Mouse (Mus musculus): Measurements from ENCODE around the gene Olfr1037. TPM values are rescaled to one million over a fixed set of nuclear protein-coding genes. Genes with fewer than 3 reads are reported as not detected.
"Not testable (repeated sequence)": the region's sequence is repeated elsewhere in the genome, so short reads cannot be mapped to it uniquely, and the experiment has no call there.

The Olfr1037 gene
- polyA plus RNA-seq (2012), result not detected in 2 replicates

- TF ChIP-seq GATA1 (IDR thresholded peaks at IDR 0.05; ENCODE audit: low read length), result no peak
- TF ChIP-seq TAL1 (IDR thresholded peaks at IDR 0.05; ENCODE audit: low read length), result no peak
- Histone ChIP-seq H3K9me3 (ENCODE audit: control insufficient read depth, low read length) (0 out of 2 replicates have a peak, but pooled peaks cover 5% of the 10 kb centered on the region), H3K27me3 (ENCODE audit: control insufficient read depth) (no peaks in the 10 kb centered on the region), H3K36me3 (ENCODE audit: control insufficient read depth) (no peaks in the 10 kb centered on the region), H3K4me1 (ENCODE audit: control insufficient read depth) (no peaks in the 10 kb centered on the region), H3K4me3 (replicated peaks) (no peak within 1 kb of the TSS)
These were observed at the start of gene Olfr1037 for GRCm38 (mm10) chr2:86087285-86087684. Gene Olfr1037 (minus strand): TSS chr2:86087385.

DNA sequence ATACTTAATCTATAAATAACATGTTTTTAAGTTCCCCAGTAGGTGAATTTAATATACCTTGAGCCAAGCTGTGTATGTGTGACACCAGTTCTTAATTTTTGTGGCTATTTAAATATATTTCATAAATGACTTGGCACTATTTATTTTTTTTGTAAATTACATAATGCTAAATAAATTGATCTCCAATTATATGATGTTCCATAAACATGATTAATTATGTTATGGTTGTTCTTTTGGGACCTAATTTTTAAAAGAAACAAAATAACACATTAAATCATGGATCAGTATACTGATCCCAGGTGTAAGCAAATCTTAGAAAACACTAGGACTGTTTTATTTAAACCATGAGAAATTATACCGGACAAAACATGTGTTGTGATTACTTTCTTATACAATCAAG is 48.6 kb upstream of the Olfr1037 start, which contains the start of gene Olfr1039:
Gene Olfr1039 (minus strand): TSS at position 101 of the 400 bp plus-strand sequence.
- H3K36me3 ChIP-seq (ENCODE audit: control insufficient read depth), result no peaks in the 10 kb centered on the region
- no peak for TF ChIP-seq TAL1 (IDR thresholded peaks at IDR 0.05; ENCODE audit: low read length)
- TF ChIP-seq GATA1 (IDR thresholded peaks at IDR 0.05; ENCODE audit: low read length), result no peak
- no peaks in the 10 kb centered on the region for H3K4me1 ChIP-seq (ENCODE audit: control insufficient read depth)
- H3K4me3 ChIP-seq (replicated peaks), result no peak within 1 kb of the TSS
- no peaks in the 10 kb centered on the region for H3K9me3 ChIP-seq (ENCODE audit: control insufficient read depth, low read length)
- no peaks in the 10 kb centered on the region for H3K27me3 ChIP-seq (ENCODE audit: control insufficient read depth)

DNA sequence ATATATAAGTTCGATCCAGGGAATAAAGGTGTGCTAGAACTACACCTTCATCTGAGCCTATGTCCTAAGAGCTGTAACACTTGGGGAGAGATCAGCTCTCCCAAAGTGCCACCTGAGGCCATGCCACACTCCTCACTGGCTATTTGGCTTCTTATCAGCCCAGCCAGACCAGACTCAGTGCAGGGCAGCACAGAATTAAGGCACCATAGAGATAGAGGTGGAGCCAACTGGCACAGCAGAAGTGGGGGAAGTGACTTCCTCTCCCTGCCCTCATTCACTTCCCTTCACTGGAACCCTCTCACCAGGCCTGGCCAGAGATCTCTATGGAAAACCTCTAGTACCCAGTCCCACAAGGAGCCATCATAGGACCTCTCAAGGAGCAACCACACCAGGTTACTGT is 6.7 kb downstream of the Olfr1037 start:
- H3K9me3 ChIP-seq (ENCODE audit: control insufficient read depth, low read length); H3K4me1 ChIP-seq (ENCODE audit: control insufficient read depth); H3K27me3 ChIP-seq (ENCODE audit: control insufficient read depth); H3K4me3 ChIP-seq (replicated peaks); H3K36me3 ChIP-seq (ENCODE audit: control insufficient read depth): not testable (repeated sequence)

GRCm38 (mm10) chr2:86073692-86074091 is 13.5 kb downstream of the Olfr1037 start, which contains the start of gene Olfr1036:
Gene Olfr1036 (plus strand): TSS chr2:86073992.
- H3K27me3 ChIP-seq (ENCODE audit: control insufficient read depth), result not testable (repeated sequence)

DNA sequence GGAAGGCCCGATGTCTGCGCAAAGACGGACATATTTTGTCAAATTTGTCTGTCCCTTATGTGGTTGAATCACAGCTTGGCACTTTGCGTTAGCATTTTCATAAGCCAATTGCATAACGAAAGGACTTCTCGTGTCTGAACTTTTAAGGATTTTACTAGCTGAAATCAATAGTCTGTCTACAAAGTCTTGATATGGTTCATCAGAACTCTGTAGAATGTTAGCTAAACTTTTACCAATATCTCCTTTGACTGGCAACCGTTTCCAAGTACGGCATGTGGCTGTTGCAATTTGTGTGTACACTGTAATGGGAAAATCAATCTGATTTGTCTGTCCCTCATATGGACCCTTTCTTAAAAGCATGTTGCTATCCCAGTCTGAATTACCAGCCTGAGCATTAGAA is 17.0 kb downstream of the Olfr1037 start:
- TF ChIP-seq TAL1 (IDR thresholded peaks at IDR 0.05; ENCODE audit: low read length), result no peak
- no peak for TF ChIP-seq GATA1 (IDR thresholded peaks at IDR 0.05; ENCODE audit: low read length)
- Histone ChIP-seq H3K9me3 (ENCODE audit: control insufficient read depth, low read length) (0 out of 2 replicates have a peak, but pooled peaks cover 2% of the 10 kb centered on the region), H3K4me3 (replicated peaks) (no peak overlapping the region), H3K4me1 (ENCODE audit: control insufficient read depth) (no peaks in the 10 kb centered on the region), H3K27me3 (ENCODE audit: control insufficient read depth) (no peaks in the 10 kb centered on the region), H3K36me3 (ENCODE audit: control insufficient read depth) (no peaks in the 10 kb centered on the region)

More at GRCm38 (mm10) chr2:86073692-86074091, 13.5 kb downstream of the Olfr1037 start, which contains the start of gene Olfr1036:
- not testable (repeated sequence) for H3K36me3 ChIP-seq (ENCODE audit: control insufficient read depth); H3K4me1 ChIP-seq (ENCODE audit: control insufficient read depth); H3K9me3 ChIP-seq (ENCODE audit: control insufficient read depth, low read length); H3K4me3 ChIP-seq (replicated peaks)

DNA sequence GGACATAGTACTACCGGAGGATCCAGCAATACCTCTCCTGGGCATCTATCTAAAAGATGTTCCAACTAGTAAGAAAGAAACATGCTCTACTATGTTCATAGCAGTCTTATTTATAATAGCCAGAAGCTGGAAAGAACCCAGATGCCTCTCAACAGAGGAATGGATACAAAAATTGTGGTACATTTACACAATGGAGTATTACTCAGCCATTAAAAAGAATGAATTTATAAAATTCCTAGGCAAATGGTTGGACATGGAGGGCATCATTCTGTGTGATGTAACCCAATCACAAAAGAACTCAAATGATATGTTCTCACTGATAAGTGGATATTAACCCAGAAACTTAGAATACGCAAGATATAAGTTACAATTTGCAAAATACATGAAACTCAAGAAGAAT is 23.4 kb downstream of the Olfr1037 start:
- H3K9me3 ChIP-seq (ENCODE audit: control insufficient read depth, low read length); H3K36me3 ChIP-seq (ENCODE audit: control insufficient read depth); H3K4me3 ChIP-seq (replicated peaks); H3K27me3 ChIP-seq (ENCODE audit: control insufficient read depth); H3K4me1 ChIP-seq (ENCODE audit: control insufficient read depth): not testable (repeated sequence)

DNA sequence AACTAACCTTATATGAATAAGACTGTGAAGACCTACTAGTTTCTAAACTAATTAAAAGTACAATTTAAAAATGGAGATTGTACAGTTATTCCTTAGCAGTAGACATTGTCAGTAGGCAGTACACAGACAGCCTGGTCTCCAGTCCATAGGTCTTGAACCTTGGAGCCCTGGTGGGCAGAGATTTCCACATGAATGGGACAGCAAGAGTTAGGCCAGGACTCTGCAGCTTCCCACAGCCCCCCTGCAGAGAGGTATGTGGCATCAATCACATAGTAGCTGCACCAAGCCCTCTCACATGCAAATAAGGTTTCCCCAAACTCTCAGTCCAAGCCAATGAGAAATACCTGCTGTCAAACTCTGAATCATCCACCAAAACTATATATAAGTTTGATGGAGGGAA is 36.4 kb downstream of the Olfr1037 start:
- H3K9me3 ChIP-seq (ENCODE audit: control insufficient read depth, low read length); H3K4me1 ChIP-seq (ENCODE audit: control insufficient read depth); H3K36me3 ChIP-seq (ENCODE audit: control insufficient read depth); H3K27me3 ChIP-seq (ENCODE audit: control insufficient read depth); H3K4me3 ChIP-seq (replicated peaks): not testable (repeated sequence)

GRCm38 (mm10) chr2:86045561-86045960 is 41.6 kb downstream of the Olfr1037 start, which contains the start of gene Olfr1034:
Gene Olfr1034 (plus strand): TSS chr2:86045861.
- TF ChIP-seq TAL1 (IDR thresholded peaks at IDR 0.05; ENCODE audit: low read length) (no peak), GATA1 (IDR thresholded peaks at IDR 0.05; ENCODE audit: low read length) (no peak)
- no peak within 1 kb of the TSS for H3K4me3 ChIP-seq (replicated peaks)
- no peaks in the 10 kb centered on the region for H3K9me3 ChIP-seq (ENCODE audit: control insufficient read depth, low read length)

More at GRCm38 (mm10) chr2:86045561-86045960, 41.6 kb downstream of the Olfr1037 start, which contains the start of gene Olfr1034:
- H3K27me3 ChIP-seq (ENCODE audit: control insufficient read depth), result no peaks in the 10 kb centered on the region
- no peaks in the 10 kb centered on the region for H3K36me3 ChIP-seq (ENCODE audit: control insufficient read depth)
- H3K4me1 ChIP-seq (ENCODE audit: control insufficient read depth), result no peaks in the 10 kb centered on the region

Other genes with a start within 250 kb of the Olfr1037 start
- 0.01 TPM in 1 of 2 replicates, not detected in the other for gene Olfr1019, start 241.9 kb downstream of the Olfr1037 start, polyA plus RNA-seq (2012)
- gene Olfr1020, start 240.4 kb downstream of the Olfr1037 start, polyA plus RNA-seq (2012), result not detected in 2 replicates
- gene Olfr1022, start 218.8 kb downstream of the Olfr1037 start, polyA plus RNA-seq (2012), result not detected in 2 replicates
- gene Olfr1023, start 201.7 kb downstream of the Olfr1037 start, polyA plus RNA-seq (2012), result not detected in 2 replicates
- not detected in 2 replicates for gene Olfr1024, start 182.3 kb downstream of the Olfr1037 start, polyA plus RNA-seq (2012)
- not detected in 2 replicates for gene Olfr1025-ps1, start 172.2 kb downstream of the Olfr1037 start, polyA plus RNA-seq (2012)
- gene Olfr1026, start 165.8 kb downstream of the Olfr1037 start, polyA plus RNA-seq (2012), result not detected in 2 replicates
- not detected in 2 replicates for gene Olfr1028, start 136.9 kb downstream of the Olfr1037 start, polyA plus RNA-seq (2012)
- gene Olfr1029, start 113.5 kb downstream of the Olfr1037 start, polyA plus RNA-seq (2012), result not detected in 2 replicates
- gene Olfr1030, start 108.1 kb downstream of the Olfr1037 start, polyA plus RNA-seq (2012), result 0.01 TPM in 1 of 2 replicates, not detected in the other
- not detected in 2 replicates for gene Olfr1031, start 97.1 kb downstream of the Olfr1037 start, polyA plus RNA-seq (2012)
- gene Olfr1032, start 81.8 kb downstream of the Olfr1037 start, polyA plus RNA-seq (2012), result not detected in 2 replicates
- gene Olfr1033, start 66.8 kb downstream of the Olfr1037 start, polyA plus RNA-seq (2012), result not detected in 2 replicates
- not detected in 2 replicates for gene Olfr1034, start 41.5 kb downstream of the Olfr1037 start, polyA plus RNA-seq (2012)
- gene Olfr1036, start 13.4 kb downstream of the Olfr1037 start, polyA plus RNA-seq (2012), result not detected in 2 replicates
- gene Olfr1039, start 48.5 kb upstream of the Olfr1037 start, polyA plus RNA-seq (2012), result not detected in 2 replicates
- gene Olfr1040, start 59.3 kb upstream of the Olfr1037 start, polyA plus RNA-seq (2012), result not detected in 2 replicates
- gene Olfr1042, start 74.5 kb upstream of the Olfr1037 start, polyA plus RNA-seq (2012), result not detected in 2 replicates
- not detected in 2 replicates for gene Olfr1043, start 80.1 kb upstream of the Olfr1037 start, polyA plus RNA-seq (2012)
- gene Olfr1044, start 90.4 kb upstream of the Olfr1037 start, polyA plus RNA-seq (2012), result not detected in 2 replicates
- not detected in 2 replicates for gene Olfr52, start 98.3 kb upstream of the Olfr1037 start, polyA plus RNA-seq (2012)
- not detected in 2 replicates for gene Olfr1045, start 115.6 kb upstream of the Olfr1037 start, polyA plus RNA-seq (2012)
- gene Olfr1046, start 131.9 kb upstream of the Olfr1037 start, polyA plus RNA-seq (2012), result not detected in 2 replicates
- gene Olfr1047, start 144.0 kb upstream of the Olfr1037 start, polyA plus RNA-seq (2012), result not detected in 2 replicates
- gene Olfr1048, start 152.9 kb upstream of the Olfr1037 start, polyA plus RNA-seq (2012), result not detected in 2 replicates
- not detected in 2 replicates for gene Olfr1049, start 170.9 kb upstream of the Olfr1037 start, polyA plus RNA-seq (2012)
- not detected in 2 replicates for gene Olfr1051, start 191.7 kb upstream of the Olfr1037 start, polyA plus RNA-seq (2012)
- gene Olfr1052, start 205.1 kb upstream of the Olfr1037 start, polyA plus RNA-seq (2012), result not detected in 2 replicates
- gene Olfr1053, start 227.9 kb upstream of the Olfr1037 start, polyA plus RNA-seq (2012), result not detected in 2 replicates
- not detected in 2 replicates for gene Olfr1054, start 248.0 kb upstream of the Olfr1037 start, polyA plus RNA-seq (2012)

Measured in erythroblast, embryonic 14.5 days (primary cell).